Mouse (Mus musculus) mouse embryonic stem cell (cell line): ENCODE measurements around the gene Naaladl1.
"Not testable (repeated sequence)": the region's sequence is repeated elsewhere in the genome, so short reads cannot be mapped to it uniquely, and the experiment has no call there.

Experiments used
- in situ Hi-C, 2 experiments: fragments of 300-500 bp; cut with MboI; formaldehyde crosslinking; loops; 1 replicate in 1 of 2; 3 replicates in 1 of 2; pipeline ENCODE4 v1.14.3; 2019 to 2020; ENCODE audit warnings: low sequenced_read_pairs in 2 of 2, low pct_unique_long_range_greater_than_20kb in 1 of 2, mixed read lengths in 1 of 2; ENCODE audit not compliant: unreplicated experiment in 1 of 2

The Naaladl1 gene

DNA sequence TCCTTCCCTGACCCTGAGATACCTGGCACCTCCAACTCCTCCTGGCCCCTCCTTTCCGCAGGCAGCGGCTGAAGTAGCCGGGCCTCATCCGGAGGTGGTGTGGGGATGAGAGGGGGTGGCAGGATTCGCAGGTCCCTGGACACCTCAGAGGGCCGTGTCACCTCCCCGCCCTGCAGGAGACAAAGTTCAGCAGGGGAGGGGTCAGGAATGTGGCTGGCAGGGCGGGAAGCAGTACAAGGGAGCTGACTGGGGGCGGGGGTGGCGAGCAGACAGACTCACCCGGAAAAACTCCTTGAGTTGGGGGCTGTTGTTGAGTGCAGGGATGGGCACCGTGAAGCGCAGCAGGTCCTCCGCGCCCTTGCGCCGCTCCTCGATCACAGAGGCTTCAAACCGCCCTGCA lies 16.2 kb downstream of the Naaladl1 start:
- in situ Hi-C loops, result loop anchor here in 1 of 2 experiments (10.0 kb wide), 1 partner anchor 107 kb away; the partner anchor contains the start of gene Capn1

- in situ Hi-C loops, result loop anchor here in 1 of 2 experiments (10.0 kb wide), 1 partner anchor 109 kb away; the partner anchor contains the start of gene Capn1
Observed at GRCm38 (mm10) chr19:6123330-6123729, 17.7 kb downstream of the Naaladl1 start.

- in situ Hi-C loops, result loop anchor here (5.0 to 10.0 kb wide), 3 partner anchors 88 to 163 kb away; partner anchors contain the start of genes Pola2 (in 2 of the 2) and Capn1 (in 1 of the 2)
Observed at GRCm38 (mm10) chr19:6124898-6125297, 19.3 kb downstream of the Naaladl1 start.

- in situ Hi-C loops, result loop anchor here (5.0 to 10.0 kb wide), 3 partner anchors 89 to 164 kb away; partner anchors contain the start of genes Pola2 (in 2 of the 2) and Capn1 (in 1 of the 2)
Observed at GRCm38 (mm10) chr19:6126289-6126688, 20.7 kb downstream of the Naaladl1 start.

GRCm38 (mm10) chr19:6126789-6127580 lies 21.4 kb downstream of the Naaladl1 start:
- in situ Hi-C loops, result loop anchor here (5.0 to 10.0 kb wide), 3 partner anchors 90 to 165 kb away; partner anchors contain the start of genes Pola2 (in 2 of the 2) and Capn1 (in 1 of the 2)

DNA sequence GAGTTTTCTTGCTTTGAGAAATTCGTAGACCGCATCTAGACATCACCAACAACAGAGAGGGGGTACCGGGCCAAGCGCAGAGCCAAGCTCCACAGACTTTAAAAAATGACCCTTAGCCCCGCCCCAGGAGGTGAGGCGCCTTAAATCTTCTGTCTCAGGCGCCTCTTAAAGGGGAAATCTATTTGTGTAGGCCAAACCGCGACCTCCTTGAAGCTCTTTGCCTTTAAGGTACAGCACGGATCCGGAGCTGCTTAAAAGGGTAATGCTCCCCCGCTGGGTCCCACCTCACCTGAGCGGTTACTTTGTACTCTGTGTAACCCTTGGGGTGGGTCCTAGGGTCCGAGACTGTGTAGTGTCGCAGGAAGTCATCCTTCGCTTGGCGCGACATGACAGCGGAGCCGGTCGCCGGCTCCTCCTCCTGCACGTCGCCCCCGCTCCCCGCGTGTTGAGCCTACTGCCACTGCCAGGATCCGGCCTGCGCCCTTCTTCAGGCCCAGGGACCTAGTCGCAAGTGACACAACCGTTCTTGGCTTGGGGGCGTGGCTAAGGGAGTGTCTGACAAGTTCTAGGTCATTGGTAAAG lies 22.3 kb downstream of the Naaladl1 start, which contains the start of gene Snx15:
TSS of gene Snx15 (minus strand) at position 545 of the 582 bp plus-strand sequence.
- in situ Hi-C loops, result loop anchor here (5.0 to 10.0 kb wide), 3 partner anchors 91 to 166 kb away; partner anchors contain the start of genes Pola2 (in 2 of the 2) and Capn1 (in 1 of the 2)

DNA sequence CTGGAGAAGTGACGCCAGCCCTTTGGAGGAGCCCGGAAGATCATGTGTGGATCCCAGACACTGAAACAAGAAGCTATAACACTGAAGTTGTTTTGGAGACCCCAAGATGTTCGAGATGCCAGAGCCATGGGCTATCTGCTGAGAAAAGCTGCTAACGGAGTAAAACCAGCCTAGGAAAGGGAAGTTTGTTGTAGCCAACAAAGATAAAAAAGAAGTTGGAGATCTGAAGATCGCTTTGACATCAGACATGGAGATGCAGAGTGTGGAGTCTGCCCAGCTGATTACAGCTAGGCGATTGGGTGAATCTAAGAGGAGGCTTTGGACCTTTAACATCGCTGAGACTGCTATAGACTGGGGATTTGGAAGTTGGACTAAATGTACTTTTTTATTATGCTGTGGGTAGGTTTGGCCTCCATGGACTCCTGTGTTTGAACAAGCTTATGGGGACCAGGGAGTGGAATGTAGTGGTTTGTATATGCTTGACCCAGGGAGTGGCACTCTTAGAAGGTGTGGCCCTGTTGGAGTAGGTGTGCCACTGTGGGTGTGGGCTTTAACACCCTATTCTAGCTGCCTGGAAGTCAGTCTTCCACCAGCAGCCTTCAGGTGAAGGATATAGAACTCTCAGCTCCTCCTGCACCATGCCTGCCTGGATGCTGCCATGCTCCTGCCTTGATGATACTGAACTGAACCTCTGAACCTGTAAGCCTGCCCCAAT lies 25.0 kb downstream of the Naaladl1 start:
- in situ Hi-C loops, result not testable (repeated sequence)

- in situ Hi-C loops, result no loop called here
Observed at GRCm38 (mm10) chr19:6132171-6132827, 26.7 kb downstream of the Naaladl1 start.

- in situ Hi-C loops, result not testable (repeated sequence)
Observed at GRCm38 (mm10) chr19:6133197-6133596, 27.6 kb downstream of the Naaladl1 start.

DNA sequence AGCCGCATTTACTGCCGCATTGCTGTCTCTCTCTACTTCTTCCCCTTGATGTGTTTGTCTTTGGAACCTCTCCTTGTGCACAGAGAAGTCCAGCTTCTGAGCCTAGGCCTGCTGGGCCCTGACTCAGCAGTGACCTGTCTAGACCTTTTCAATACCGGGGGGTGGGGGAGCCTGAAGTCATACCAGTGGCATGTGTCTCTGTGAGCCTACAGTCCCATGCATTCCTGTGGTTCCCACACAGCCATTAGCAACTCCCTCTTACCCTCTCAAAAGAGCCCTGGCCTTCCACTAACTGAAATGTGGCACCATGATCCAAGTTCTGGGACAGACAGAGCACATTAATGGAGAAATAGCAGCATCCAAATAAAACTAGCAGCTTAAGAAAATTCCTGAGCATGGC lies 30.8 kb downstream of the Naaladl1 start:
- in situ Hi-C loops, result no loop called here

- in situ Hi-C loops, result no loop called here
Observed at GRCm38 (mm10) chr19:6139701-6140100, 34.1 kb downstream of the Naaladl1 start.

GRCm38 (mm10) chr19:6140374-6140677 lies 34.7 kb downstream of the Naaladl1 start:
- in situ Hi-C loops, result no loop called here

DNA sequence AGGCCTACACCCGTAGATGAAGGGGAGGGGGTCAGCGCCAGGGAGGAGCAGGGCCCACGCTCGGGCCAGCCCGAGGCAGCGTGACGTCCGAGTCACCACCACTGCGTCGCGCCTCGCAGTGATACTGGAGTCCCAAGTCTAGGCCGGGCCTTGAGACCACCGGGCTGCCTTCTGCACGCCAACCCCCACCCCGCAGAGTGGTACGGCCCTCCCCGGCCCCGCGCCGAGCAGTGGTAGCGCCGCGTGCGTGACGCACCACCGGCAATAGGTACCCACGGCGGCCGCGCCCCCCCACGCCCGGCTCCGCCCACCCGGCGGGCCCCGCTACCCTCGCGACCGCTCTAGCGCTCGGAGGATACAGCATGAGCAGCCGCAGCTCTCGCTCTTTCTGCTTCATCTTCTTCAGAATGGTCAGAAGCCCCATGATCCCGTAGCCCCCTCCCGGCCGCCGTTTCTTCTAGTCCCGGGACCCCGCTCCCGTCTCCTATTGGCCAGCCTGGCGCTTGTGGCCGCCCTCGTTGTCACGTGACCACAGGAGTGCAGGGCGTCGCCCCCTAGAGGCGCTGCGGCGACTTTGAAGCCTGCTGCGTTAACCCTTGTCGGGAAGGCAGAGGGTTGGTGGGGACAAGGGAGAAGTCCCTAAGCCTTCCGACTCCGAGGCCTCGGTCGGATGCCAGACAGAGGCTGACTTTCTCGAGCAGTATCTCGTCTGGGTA lies 35.3 kb downstream of the Naaladl1 start, which contains the start of gene Batf2:
TSS of gene Batf2 (plus strand) at position 306 of the 716 bp plus-strand sequence.
- in situ Hi-C loops, result no loop called here

DNA sequence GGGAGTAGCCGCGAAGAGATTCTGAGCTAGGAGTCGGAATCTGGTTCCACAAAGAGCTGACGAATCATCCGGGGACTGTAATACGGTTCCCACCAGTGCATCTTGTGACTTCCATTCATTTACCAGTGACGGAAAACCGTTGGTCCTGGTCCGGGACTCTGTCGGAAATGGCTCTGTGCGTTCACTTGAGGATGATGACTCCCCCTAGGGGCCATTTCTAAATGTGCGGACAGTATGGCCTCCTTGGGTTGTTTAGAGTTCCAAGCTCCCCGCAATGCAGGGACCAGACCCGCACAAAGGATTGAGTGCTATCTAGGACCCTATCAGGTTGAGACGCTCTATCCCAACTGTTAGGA lies 35.8 kb downstream of the Naaladl1 start, which contains the start of gene Arl2:
TSS of gene Arl2 (minus strand) at position 155 of the 356 bp plus-strand sequence.
- in situ Hi-C loops, result no loop called here

- in situ Hi-C loops, result no loop called here
Observed at GRCm38 (mm10) chr19:6144842-6145241, 39.3 kb downstream of the Naaladl1 start.

DNA sequence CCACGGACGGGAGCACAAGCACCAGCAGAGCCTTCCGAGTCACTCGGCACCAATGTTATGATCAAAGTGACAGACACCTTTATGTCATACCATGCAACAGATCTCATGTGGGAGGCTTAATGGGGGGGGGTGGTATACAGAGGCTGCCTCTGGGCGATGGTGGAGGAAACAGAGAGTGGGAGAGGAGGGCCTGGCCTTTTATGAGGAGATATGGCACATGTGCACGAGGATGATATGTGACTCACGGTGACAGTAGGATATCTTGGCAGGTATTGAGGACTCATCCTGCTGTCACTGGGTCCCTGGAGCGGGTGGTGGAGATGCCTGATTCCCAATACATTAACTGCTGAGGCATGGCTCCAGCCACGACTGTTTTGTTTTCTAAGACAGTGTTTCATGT lies 49.6 kb downstream of the Naaladl1 start:
- in situ Hi-C loops, result no loop called here

- in situ Hi-C loops, result no loop called here
Observed at GRCm38 (mm10) chr19:6156372-6156771, 50.8 kb downstream of the Naaladl1 start.

GRCm38 (mm10) chr19:6157220-6157619 lies 51.6 kb downstream of the Naaladl1 start:
- in situ Hi-C loops, result no loop called here
